Mouse (Mus musculus) embryonic fibroblast, embryonic 13.5 days (primary cell): ENCODE data around the gene Cpm.

Experiments used
- CTCF ChIP-seq: IDR thresholded peaks from 2 replicates; pipeline ENCODE4 v1.5.1; 2011; ENCODE audit warnings: mild to moderate bottlenecking, control low read depth, low read length, moderate library complexity, borderline replicate concordance; ENCODE audit not compliant: insufficient read depth
- POLR2A ChIP-seq: IDR thresholded peaks from 2 replicates; pipeline ENCODE4 v1.6.1; 2011; ENCODE audit warnings: low read depth, mild to moderate bottlenecking, control low read depth, low read length, moderate library complexity

DNA sequence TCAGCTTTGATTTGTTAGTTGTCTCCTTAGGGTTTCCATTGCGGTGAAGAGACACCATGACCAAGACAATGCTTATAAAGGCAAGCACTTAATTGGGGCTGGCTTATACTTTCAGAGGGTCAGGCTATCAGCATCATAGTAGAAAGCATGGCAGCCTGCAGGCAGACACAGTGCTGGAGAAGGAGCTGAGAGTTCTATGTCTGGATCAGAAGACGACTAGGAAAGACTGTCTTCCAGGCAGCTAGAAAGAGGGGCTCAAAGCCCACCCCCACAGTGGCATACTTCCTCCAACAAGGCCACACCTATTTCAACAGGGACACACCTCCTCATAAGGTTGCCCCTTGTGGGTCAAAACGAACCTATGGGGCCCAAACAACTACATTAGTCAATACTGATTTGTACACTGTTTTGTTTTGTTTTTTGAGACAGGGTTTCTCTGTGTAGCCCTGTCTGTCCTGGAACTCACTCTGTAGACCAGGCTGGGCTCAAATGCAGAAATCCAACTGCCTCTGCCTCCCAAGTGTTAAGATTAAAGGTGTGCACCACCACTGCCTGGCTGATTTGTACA lies 8.3 kb upstream of the Cpm start:
- TF ChIP-seq CTCF (no peak), POLR2A (no peak)
